Mouse (Mus musculus) right cerebral cortex, adult 2 months (tissue): ENCODE data around the gene Ddx6.

Source experiments
- DNase-seq, 2 experiments: peaks; one replicate each; pipeline ENCODE4 v3.0.0; 2021 to 2022; ENCODE audit warnings: low spot score in 2 of 2

The Ddx6 gene

DNA sequence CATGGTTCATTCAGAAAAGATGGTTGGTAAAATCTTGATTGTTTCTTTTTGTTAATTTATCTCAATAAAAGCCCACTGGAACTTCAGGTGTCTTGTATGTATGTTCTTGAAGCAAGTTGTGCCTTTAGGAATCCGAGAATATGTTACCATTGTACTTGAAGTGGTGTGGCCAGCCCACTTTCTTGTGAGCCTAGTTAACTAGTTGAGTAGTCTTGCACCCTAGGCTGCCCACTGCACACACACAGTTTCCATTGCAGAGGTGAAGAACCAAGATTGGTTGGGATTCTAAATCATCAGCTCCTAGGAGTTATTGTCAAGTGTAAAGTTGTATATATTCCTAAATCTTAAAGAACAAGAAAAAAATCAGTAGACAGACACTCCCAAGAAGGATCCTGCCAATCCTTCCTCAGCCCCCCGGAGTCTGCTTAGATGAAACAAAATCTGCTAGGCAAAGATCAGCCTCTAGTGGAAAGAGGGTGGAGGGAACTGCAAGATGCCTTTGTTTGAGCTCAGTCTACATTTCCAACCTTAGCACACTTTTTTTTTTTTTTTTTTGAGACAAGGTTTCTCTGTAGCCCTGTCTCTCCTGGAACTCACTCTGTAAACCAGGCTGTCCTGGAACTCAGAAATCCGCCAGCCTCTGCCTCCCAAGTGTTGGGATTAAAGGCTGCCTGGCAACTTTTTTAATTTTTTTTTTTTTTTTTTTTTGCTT lies 36.1 kb downstream of the Ddx6 start:
- no peak for DNase-seq

- no peak for DNase-seq
Observed at GRCm38 (mm10) chr9:44641616-44642015, 36.9 kb downstream of the Ddx6 start.

GRCm38 (mm10) chr9:44643103-44643502 lies 38.4 kb downstream of the Ddx6 start:
- DNase-seq, result no peak

GRCm38 (mm10) chr9:44644186-44644585 lies 39.5 kb downstream of the Ddx6 start:
- no peak for DNase-seq

DNA sequence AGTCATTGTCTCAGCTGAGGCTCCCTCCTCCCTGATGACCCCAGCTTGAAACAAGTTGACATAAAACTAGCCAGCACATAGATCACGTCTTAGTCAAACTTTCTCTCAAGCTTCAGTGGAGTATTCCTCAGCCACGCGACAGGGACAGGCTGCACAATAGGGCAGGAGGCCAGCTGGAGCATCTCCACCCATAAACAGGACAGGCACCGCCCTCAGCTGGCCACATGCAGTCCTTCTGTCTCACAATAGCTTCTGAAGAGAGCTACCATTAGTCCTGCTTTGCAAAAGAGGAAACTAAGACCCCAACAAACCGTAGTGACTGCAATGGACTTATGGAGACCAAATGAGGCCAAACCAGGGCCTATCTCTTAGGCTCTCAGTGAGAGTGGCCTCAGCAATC lies 40.8 kb downstream of the Ddx6 start:
- DNase-seq, result no peak

- no peak for DNase-seq
Observed at GRCm38 (mm10) chr9:44645924-44646323, 41.2 kb downstream of the Ddx6 start.

DNA sequence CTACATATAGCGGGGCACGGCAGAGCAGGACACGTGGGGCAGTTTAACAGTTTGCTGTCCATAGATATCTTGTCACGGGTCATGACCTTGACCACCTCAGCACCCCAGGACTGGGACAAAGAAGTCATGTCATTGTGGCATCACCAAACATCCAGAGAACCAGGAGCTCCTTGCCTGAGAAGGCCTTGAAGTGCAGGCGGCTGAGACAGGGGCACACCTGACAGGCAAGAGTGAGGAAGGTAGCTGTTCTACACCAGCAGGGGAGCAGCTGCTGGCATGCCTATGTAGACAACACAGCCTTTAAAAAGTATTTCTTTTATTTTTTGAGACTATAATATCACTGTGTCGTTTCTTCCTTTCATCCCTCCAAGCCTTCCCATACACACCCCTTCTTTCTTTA lies 41.7 kb downstream of the Ddx6 start:
- no peak for DNase-seq

DNA sequence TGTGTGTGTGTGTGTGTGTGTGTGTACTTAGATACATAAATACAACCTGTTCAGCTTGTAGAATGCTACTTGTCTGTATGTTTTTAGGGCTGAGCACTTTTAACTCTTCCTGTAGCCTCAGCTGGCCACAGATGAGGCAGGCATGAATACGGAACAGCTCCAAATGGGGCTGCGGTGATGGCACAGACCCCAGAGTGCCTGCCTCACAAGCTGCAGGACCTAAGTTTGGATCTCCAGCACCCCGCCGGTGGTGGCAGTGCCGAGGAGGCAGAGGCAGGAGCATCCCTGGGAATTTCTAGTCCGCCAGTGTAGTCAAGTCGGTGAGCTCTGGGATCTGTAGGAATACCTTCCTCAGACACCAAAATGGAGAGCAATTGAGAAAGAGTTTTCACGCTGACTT lies 42.3 kb downstream of the Ddx6 start:
- no peak for DNase-seq

- no peak for DNase-seq
Observed at GRCm38 (mm10) chr9:44647656-44648055, 43.0 kb downstream of the Ddx6 start.

- DNase-seq, result no peak
Observed at GRCm38 (mm10) chr9:44648881-44649281, 44.2 kb downstream of the Ddx6 start.

DNA sequence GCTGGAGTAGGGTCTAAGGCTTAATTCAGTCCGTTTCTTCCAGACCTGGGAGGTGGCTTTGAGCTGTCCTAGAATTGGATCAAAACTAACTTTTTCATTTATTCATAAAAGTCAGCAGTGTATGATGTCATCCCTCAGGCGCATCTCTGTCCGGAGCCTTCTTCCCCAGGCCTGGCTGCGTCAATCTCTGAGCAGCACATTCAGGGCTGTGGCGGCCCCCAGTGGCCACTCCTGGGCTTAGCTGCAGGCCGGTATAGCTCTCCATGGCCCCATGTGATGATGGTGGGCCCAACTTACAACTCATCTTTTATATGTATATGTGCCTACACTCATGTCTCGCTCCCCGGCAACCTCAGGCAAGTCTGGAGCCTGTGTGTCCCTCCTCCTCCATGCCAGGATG lies 47.3 kb downstream of the Ddx6 start:
- DNase-seq, result peak; percentile 62 to 69

DNA sequence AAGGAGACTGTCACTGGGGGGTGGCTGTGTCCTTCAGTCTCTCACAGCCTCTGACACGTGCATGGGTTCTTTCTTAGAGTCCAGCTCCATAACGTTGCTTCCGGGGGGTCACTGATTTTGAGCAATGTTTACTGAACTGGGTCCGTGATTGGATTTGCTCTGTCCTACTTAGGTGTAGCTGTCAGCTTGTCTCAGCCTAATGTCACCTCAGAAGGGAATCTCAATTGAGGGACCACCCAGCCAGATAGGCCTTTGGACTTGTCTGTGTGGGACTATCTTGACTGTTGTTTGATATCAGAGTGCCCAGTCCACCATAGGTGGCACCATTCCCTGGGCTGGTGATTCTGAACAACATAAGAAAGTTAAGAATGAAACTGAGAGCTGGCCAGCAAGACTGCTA lies 49.2 kb downstream of the Ddx6 start:
- DNase-seq, result no peak

DNA sequence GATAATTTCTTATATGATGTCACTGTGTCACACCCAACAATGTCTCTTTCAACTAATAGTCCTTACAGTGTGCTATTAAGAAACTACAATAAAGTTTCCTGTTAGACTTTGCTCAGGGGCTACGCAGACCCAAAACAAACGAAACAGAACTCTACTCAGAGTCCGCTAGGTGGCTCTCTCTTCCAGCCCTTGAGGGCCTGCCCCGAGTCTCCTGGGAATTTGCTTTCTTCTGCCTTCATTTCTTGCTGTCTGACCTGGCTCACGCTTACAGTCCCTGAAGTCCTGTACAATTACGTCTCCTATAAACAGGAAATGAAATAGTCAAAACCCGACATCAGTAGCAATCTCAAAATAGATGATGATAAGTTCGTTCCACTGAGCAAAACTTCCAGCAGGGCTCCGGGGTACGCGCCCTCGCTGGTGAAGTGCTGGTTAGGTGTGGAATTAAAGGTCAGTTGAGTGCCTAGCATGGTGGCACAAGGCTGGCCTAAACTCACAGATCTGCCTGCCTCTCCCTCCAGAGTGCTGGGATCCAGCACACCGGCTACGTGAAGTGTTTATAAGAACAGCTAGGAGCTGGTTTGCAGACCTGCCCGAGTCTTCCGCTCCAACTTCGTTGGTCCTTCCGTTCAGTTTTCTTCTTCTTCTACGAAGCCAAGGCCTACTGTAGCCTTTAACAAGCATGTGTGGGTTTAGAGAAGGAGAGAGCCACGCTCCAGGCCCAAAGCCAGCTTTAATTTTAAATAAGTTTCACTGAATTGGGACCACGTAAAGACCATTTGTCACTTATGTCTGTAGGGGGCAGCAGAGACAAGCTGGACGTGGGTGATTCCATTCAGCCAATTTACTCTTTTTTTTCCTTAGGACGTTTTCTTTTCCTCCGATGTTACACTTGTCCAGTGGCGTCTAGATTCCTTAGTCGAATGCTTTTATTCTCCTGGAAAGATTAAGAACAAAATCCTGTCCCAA lies 50.7 kb downstream of the Ddx6 start:
- DNase-seq, result peak; percentile 68 to 73

- DNase-seq, result no peak
Observed at GRCm38 (mm10) chr9:44663706-44664105, 59.0 kb downstream of the Ddx6 start.

- no peak for DNase-seq
Observed at GRCm38 (mm10) chr9:44671416-44671815, 66.7 kb downstream of the Ddx6 start.

DNA sequence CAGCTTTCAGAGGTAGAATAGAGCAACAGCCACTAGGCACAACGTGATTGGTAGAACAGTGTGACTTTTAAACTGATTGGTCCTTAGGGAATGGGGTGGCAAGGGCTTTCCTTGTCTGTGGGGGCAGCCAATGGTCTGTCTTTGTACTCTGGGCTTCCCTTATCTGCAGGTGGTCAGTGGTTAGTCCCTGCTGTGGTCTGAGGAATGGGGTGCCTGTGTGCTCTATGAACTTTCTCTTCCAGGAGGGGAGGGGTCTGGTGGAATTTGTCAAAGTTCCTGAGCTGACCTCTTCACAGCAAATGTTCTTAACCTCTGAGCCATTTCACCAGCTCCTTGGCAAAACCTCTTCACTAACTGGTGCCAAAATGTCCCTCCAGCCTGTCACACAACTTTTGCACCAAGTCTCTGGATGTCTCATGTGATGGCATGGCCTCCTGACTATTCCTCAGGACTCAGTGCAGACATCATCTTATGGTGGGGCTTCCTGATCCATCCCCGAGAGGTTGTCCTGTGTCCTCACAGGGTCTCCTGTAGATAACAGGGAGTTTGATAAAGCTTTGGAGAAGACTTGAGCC lies 67.7 kb downstream of the Ddx6 start:
- no peak for DNase-seq

DNA sequence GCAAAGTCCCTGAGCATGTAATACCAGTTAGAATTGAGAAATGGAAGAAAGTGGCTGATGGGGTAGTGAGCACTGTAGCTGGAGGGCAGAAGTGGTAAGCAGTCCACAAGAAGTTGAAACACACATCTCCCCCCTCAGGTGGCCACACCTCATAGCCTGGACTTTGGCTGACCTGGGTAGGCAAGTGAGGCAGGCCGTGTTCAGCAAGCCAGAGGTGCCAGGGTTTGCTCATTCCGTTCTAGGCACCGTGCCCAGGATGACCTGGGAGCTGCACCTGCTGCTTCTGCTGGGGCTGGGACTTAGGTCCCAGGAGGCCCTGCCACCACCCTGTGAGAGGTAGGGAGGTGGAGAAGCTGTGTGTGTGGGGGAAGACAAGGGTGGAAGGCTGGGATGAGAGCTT lies 68.3 kb downstream of the Ddx6 start, which contains the start of gene Treh:
Gene Treh (plus strand): TSS at position 229 of the 400 bp plus-strand sequence.
- no peak for DNase-seq

DNA sequence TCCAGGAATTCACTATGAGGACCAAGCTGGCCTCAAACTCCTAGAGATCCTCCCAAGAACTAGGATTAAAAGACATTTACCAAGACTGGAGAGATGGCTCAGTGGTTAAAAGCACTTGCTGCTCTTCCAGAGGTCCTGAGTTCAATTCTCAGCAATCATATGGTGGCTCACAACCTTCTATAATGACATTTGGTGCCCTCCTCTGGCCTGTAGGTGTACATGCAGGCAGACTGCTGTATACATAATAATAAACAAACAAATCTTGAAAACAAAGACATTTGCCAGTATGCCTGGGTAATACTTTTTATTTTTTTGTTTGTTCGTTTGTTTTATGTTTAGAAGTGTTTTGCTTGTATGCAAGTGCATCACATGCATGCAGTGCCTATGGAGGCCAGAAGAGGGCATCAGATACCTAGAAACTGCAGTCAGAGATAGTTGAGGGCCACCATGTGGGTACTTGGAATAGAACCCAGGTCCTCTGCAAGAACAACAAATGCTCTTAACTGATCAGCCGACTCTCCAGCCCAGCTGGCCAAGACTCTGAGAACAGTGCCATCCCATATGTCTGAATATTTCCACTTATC lies 73.7 kb downstream of the Ddx6 start:
- DNase-seq, result no peak

DNA sequence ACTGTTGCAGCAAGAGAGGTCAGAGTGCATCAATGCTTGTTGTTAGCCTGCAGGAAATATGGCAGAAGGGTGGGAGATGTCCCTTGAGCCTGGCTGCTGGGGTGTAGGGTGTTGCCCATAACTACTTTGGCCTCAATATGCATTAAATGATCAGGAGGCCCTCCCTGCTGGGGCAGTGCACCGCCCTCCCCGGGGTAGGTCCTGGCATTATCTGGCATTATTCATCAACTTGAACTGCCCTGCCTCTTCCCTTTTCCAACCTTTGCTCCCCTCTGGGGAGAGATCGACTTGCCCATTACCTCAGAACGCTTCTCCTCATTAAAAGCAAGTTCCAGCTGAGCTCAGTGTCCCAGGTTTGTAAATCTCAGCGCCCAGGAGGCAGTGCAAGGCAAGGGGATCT lies 74.9 kb downstream of the Ddx6 start:
- no peak for DNase-seq

DNA sequence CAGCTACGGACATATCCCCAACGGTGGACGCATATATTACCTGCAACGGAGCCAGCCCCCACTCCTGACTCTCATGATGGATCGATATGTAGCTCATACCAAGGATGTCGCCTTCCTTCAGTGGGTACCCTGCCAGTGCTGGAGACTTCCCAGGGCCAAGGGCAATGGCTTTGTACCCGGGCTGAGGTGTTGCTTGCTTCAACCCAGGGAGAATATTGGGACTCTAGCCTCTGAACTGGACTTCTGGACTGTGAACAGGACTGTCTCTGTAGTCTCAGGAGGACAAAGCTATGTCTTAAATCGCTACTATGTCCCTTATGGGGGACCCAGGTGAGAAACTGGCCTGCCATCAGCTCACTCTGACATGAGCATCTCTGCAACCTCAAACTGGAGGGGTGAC lies 78.4 kb downstream of the Ddx6 start:
- no peak for DNase-seq

DNA sequence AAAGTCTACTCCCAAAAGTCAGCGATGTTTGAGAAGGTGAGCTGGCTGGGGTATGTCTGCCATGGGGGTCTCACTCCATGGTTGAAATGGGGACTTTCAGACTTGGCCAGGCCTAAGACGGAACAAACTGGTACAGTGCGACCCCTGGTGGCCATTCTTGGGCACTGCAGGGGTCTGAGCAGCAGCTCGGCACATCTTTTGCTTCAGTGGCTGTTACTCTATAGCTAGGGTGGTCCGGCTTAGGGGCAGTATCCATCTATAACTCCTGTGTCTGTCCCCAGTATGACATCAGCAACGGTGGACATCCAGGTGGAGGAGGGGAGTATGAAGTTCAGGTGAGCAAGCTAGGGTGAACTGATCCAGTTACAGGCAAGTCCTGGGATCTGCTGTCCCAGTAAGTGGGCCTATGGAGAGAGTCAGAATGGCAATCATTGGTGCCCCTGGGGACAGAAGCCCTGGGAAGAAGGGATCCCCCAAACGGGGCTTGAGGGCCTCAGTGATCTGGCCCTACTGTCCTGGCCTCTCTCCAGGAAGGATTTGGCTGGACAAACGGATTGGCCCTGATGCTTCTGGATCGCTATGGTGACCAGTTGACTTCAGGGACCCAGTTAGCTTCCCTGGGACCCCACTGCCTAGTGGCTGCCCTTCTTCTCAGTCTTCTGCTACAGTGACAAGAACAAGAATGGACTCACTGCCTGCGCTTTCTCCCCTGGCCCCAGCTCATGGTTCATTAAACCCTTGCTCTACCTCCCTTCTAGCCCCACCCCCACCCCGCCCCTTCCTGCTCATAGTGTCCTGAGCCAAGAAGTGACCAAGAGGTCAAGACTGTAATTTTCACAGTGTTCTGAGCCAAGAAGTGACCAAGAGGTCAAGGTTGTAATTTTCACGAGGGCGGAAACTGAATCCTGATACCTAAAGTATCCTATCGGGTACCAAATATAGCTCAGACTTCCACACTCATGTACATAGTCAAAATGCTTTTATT lies 80.9 kb downstream of the Ddx6 start:
- peak; percentile 74 to 76 for DNase-seq
